Mouse (Mus musculus) heart, postnatal 0 days (tissue): ENCODE measurements at regions not wholly inside any gene's neighbourhood (a gene's known extent, or its start where the extent isn't known, plus 50 kb on each side); places are given as distances from the start of the nearest gene placed in this dataset.

Source experiments
- CTCF ChIP-seq: IDR thresholded peaks from 2 replicates; pipeline ENCODE4 v1.5.1; 2016; ENCODE audit warnings: antibody characterized with exemption, control low read depth, low read depth
- EP300 ChIP-seq: IDR thresholded peaks from 2 replicates; pipeline ENCODE4 v1.6.1; 2016; ENCODE audit warnings: antibody characterized with exemption, low read depth

GRCm38 (mm10) chr2:133498717-133499143, 53.2 kb upstream of the Bmp2 start:
- TF ChIP-seq CTCF: no peak
- TF ChIP-seq EP300: no peak
